Mouse (Mus musculus): Measurements from ENCODE around the gene Ect2. TPM values are rescaled to one million over a fixed set of nuclear protein-coding genes. Genes with fewer than 3 reads are reported as not detected.

Gene Ect2
- polyA plus RNA-seq, 1 experiment from 2014 or later, result 59.1 TPM

DNA sequence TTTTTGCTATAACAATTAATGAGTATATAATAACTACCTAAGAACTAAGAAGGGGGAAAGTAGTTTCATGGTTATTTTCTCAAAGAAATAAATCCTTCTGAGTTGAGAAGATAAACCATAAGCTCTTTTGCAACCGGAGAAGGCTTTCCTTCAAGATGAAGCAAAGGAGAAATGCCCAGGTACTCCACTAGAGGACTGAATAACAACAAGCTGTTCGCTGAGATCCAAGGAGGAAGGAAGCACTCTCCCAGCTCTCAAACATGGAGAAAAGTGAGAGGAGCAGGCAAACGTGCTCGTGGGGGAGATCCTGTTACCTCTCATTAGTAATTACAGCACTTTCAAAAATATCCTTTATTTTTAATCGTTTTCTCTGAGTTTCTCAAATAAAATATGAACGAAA is 46.5 kb downstream of the Ect2 start:
- 77% methylated on average over 6 of the region's 6 CpGs for whole genome bisulfite sequencing
- ATAC-seq (ENCODE audit: insufficient number of reproducible peaks, insufficient read depth, low FRiP score, low read depth), result no peak
- Histone ChIP-seq H3K27me3 (ENCODE audit: control insufficient read depth, insufficient read depth, low read length) (no peaks in the 10 kb centered on the region), H3K9me3 (ENCODE audit: control insufficient read depth, low read depth, low read length) (no peaks in the 10 kb centered on the region), H3K9ac (replicated peaks; ENCODE audit: low read depth, low read length) (no peak overlapping the region), H3K4me2 (replicated peaks; ENCODE audit: low read depth, low read length) (no peak overlapping the region), H3K4me1 (ENCODE audit: control insufficient read depth, insufficient read depth, low read length) (no peaks in the 10 kb centered on the region), H3K36me3 (ENCODE audit: control insufficient read depth, insufficient read depth, low read length) (peaks cover 37% of the 10 kb centered on the region), H3K27ac (ENCODE audit: low read length) (no peak overlapping the region), H3K4me3 (ENCODE audit: low read depth, low read length) (no peak overlapping the region)

- H3K36me3 ChIP-seq (ENCODE audit: control insufficient read depth, insufficient read depth, low read length), result peaks cover 44% of the 10 kb centered on the region
- WGBS, result 87% methylated on average over 6 of the region's 6 CpGs
Measured at GRCm38 (mm10) chr3:27102965-27103364, 50.7 kb downstream of the Ect2 start.

GRCm38 (mm10) chr3:27098633-27099032 is 55.0 kb downstream of the Ect2 start:
- no peaks in the 10 kb centered on the region for H3K9me3 ChIP-seq (ENCODE audit: control insufficient read depth, low read depth, low read length)
- ATAC-seq (ENCODE audit: insufficient number of reproducible peaks, insufficient read depth, low FRiP score, low read depth), result no peak
- no peaks in the 10 kb centered on the region for H3K4me1 ChIP-seq (ENCODE audit: control insufficient read depth, insufficient read depth, low read length)
- H3K27ac ChIP-seq (ENCODE audit: low read length), result no peak overlapping the region
- no peak overlapping the region for H3K9ac ChIP-seq (replicated peaks; ENCODE audit: low read depth, low read length)
- no peaks in the 10 kb centered on the region for H3K27me3 ChIP-seq (ENCODE audit: control insufficient read depth, insufficient read depth, low read length)
- H3K36me3 ChIP-seq (ENCODE audit: control insufficient read depth, insufficient read depth, low read length), result peaks cover 35% of the 10 kb centered on the region
- 89% methylated on average over 6 of the region's 6 CpGs for WGBS
- no peak overlapping the region for H3K4me2 ChIP-seq (replicated peaks; ENCODE audit: low read depth, low read length)
- no peak overlapping the region for H3K4me3 ChIP-seq (ENCODE audit: low read depth, low read length)

More at GRCm38 (mm10) chr3:27102965-27103364, 50.7 kb downstream of the Ect2 start:
- no peak overlapping the region for H3K4me3 ChIP-seq (ENCODE audit: low read depth, low read length)
- no peaks in the 10 kb centered on the region for H3K9me3 ChIP-seq (ENCODE audit: control insufficient read depth, low read depth, low read length)
- H3K9ac ChIP-seq (replicated peaks; ENCODE audit: low read depth, low read length), result no peak overlapping the region
- ATAC-seq (ENCODE audit: insufficient number of reproducible peaks, insufficient read depth, low FRiP score, low read depth), result no peak
- H3K4me2 ChIP-seq (replicated peaks; ENCODE audit: low read depth, low read length), result no peak overlapping the region
- H3K4me1 ChIP-seq (ENCODE audit: control insufficient read depth, insufficient read depth, low read length), result no peaks in the 10 kb centered on the region
- H3K27ac ChIP-seq (ENCODE audit: low read length), result no peak overlapping the region
- no peaks in the 10 kb centered on the region for H3K27me3 ChIP-seq (ENCODE audit: control insufficient read depth, insufficient read depth, low read length)

DNA sequence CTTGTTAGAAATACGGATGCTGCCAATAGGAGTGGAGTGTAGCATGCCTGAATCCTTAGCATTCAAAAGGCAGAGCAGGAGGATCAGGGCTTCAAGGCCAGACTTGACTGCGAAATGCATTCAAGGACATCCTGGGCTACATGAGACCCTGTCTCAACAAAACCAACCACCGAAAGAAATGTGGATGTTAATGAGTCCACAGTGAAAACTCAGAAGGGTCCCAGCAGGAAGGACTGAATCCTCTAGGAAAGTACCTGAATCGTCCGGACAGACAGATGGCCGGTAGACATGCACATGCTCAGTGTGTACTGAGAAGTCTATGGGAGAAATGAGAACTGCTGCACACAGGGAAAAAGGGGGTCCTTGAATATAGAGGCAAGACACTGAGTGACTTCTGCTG is 67.5 kb downstream of the Ect2 start:
- H3K27me3 ChIP-seq (ENCODE audit: control insufficient read depth, insufficient read depth, low read length), result no peaks in the 10 kb centered on the region
- H3K4me3 ChIP-seq (ENCODE audit: low read depth, low read length), result no peak overlapping the region
- H3K9me3 ChIP-seq (ENCODE audit: control insufficient read depth, low read depth, low read length), result no peaks in the 10 kb centered on the region
- no peak for ATAC-seq (ENCODE audit: insufficient number of reproducible peaks, insufficient read depth, low FRiP score, low read depth)
- no peak overlapping the region for H3K9ac ChIP-seq (replicated peaks; ENCODE audit: low read depth, low read length)
- H3K27ac ChIP-seq (ENCODE audit: low read length), result no peak overlapping the region
- 94% methylated on average over 6 of the region's 6 CpGs for WGBS
- peaks cover 3% of the 10 kb centered on the region; the same call in 1 of the 2 replicates for H3K36me3 ChIP-seq (ENCODE audit: control insufficient read depth, insufficient read depth, low read length)
- no peak overlapping the region for H3K4me2 ChIP-seq (replicated peaks; ENCODE audit: low read depth, low read length)
- no peaks in the 10 kb centered on the region for H3K4me1 ChIP-seq (ENCODE audit: control insufficient read depth, insufficient read depth, low read length)

- Histone ChIP-seq H3K9me3 (ENCODE audit: control insufficient read depth, low read depth, low read length) (no peaks in the 10 kb centered on the region), H3K9ac (replicated peaks; ENCODE audit: low read depth, low read length) (no peak overlapping the region), H3K4me1 (ENCODE audit: control insufficient read depth, insufficient read depth, low read length) (no peaks in the 10 kb centered on the region), H3K27ac (ENCODE audit: low read length) (no peak overlapping the region), H3K4me2 (replicated peaks; ENCODE audit: low read depth, low read length) (no peak overlapping the region), H3K4me3 (ENCODE audit: low read depth, low read length) (no peak overlapping the region), H3K36me3 (ENCODE audit: control insufficient read depth, insufficient read depth, low read length) (no peaks in the 10 kb centered on the region), H3K27me3 (ENCODE audit: control insufficient read depth, insufficient read depth, low read length) (no peaks in the 10 kb centered on the region)
- no peak for ATAC-seq (ENCODE audit: insufficient number of reproducible peaks, insufficient read depth, low FRiP score, low read depth)
- WGBS, result 85% methylated on average over 13 of the region's 13 CpGs
Measured at GRCm38 (mm10) chr3:27081229-27082060, 72.2 kb downstream of the Ect2 start.

- Histone ChIP-seq H3K36me3 (ENCODE audit: control insufficient read depth, insufficient read depth, low read length) (no peaks in the 10 kb centered on the region), H3K9me3 (ENCODE audit: control insufficient read depth, low read depth, low read length) (no peaks in the 10 kb centered on the region), H3K4me1 (ENCODE audit: control insufficient read depth, insufficient read depth, low read length) (no peaks in the 10 kb centered on the region), H3K4me3 (ENCODE audit: low read depth, low read length) (no peak overlapping the region), H3K4me2 (replicated peaks; ENCODE audit: low read depth, low read length) (no peak overlapping the region), H3K9ac (replicated peaks; ENCODE audit: low read depth, low read length) (no peak overlapping the region), H3K27ac (ENCODE audit: low read length) (no peak overlapping the region), H3K27me3 (ENCODE audit: control insufficient read depth, insufficient read depth, low read length) (no peaks in the 10 kb centered on the region)
- WGBS, result 84% methylated on average over 7 of the region's 7 CpGs
- no peak for ATAC-seq (ENCODE audit: insufficient number of reproducible peaks, insufficient read depth, low FRiP score, low read depth)
Measured at GRCm38 (mm10) chr3:27080061-27080770, 73.5 kb downstream of the Ect2 start.

DNA sequence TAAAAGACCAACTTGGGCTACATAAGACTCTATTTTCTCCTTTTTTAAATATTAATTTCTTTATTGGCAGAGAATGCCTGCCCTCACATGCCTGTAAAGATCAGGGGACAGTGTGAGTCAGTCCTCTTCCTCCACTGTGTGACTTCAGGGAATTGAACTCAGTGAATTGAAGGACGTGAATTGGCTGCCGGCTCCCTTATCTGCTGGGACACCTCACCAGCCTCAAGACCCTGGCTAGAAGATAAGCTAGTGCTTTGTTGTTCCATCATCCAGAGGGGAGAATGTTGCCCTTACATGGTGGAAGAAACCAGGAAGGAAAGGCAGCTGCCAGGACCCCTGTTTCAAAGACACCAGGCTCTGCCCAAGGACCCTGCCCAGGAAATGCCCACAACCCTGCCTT is 79.8 kb downstream of the Ect2 start:
- H3K36me3 ChIP-seq (ENCODE audit: control insufficient read depth, insufficient read depth, low read length), result no peaks in the 10 kb centered on the region
- WGBS, result 75% methylated on average over 2 of the region's 2 CpGs
- no peaks in the 10 kb centered on the region for H3K9me3 ChIP-seq (ENCODE audit: control insufficient read depth, low read depth, low read length)
- H3K9ac ChIP-seq (replicated peaks; ENCODE audit: low read depth, low read length), result no peak overlapping the region
- H3K27ac ChIP-seq (ENCODE audit: low read length), result no peak overlapping the region
- no peak overlapping the region for H3K4me2 ChIP-seq (replicated peaks; ENCODE audit: low read depth, low read length)
- H3K4me1 ChIP-seq (ENCODE audit: control insufficient read depth, insufficient read depth, low read length), result no peaks in the 10 kb centered on the region
- no peaks in the 10 kb centered on the region for H3K27me3 ChIP-seq (ENCODE audit: control insufficient read depth, insufficient read depth, low read length)
- no peak for ATAC-seq (ENCODE audit: insufficient number of reproducible peaks, insufficient read depth, low FRiP score, low read depth)
- no peak overlapping the region for H3K4me3 ChIP-seq (ENCODE audit: low read depth, low read length)

DNA sequence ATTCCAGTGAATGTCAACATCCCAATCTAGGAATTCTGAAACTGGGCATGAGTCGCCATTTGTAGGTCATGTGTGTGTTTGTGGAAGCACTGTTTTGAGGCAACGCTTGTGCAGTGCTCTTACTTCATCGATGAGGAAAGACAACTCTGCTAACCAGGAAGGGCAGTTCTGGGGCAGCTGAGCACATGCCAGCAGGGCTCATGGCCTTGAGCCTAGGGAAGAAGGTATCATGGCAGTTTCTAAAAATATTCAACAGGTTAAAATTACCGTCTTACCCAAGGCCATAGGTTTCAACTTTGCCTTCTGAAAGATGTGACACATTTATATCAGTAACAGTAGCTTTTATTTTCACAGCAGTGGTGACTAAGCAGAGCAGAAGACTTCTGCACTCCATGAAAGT is 82.0 kb downstream of the Ect2 start:
- WGBS, result 93% methylated on average over 4 of the region's 4 CpGs
- no peaks in the 10 kb centered on the region for H3K4me1 ChIP-seq (ENCODE audit: control insufficient read depth, insufficient read depth, low read length)

More for the DNA sequence above, 82.0 kb downstream of the Ect2 start:
- no peak for ATAC-seq (ENCODE audit: insufficient number of reproducible peaks, insufficient read depth, low FRiP score, low read depth)
- Histone ChIP-seq H3K36me3 (ENCODE audit: control insufficient read depth, insufficient read depth, low read length) (no peaks in the 10 kb centered on the region), H3K27me3 (ENCODE audit: control insufficient read depth, insufficient read depth, low read length) (no peaks in the 10 kb centered on the region), H3K9me3 (ENCODE audit: control insufficient read depth, low read depth, low read length) (no peaks in the 10 kb centered on the region), H3K4me2 (replicated peaks; ENCODE audit: low read depth, low read length) (no peak overlapping the region), H3K9ac (replicated peaks; ENCODE audit: low read depth, low read length) (no peak overlapping the region), H3K4me3 (ENCODE audit: low read depth, low read length) (no peak overlapping the region), H3K27ac (ENCODE audit: low read length) (no peak overlapping the region)
